Mouse (Mus musculus) 416B (cell line): Measurements from ENCODE around the gene Thap11.

Experiments
- DNase-seq: peaks from one replicate; pipeline ENCODE4 v3.0.0; 2011; ENCODE audit warnings: low read depth

Thap11 gene

GRCm38 (mm10) chr8:105900941-105901616 is 46.1 kb downstream of the Thap11 start:
- peak; percentile 63 for DNase-seq
